8 mouse cellular contexts compared by ENCODE assay signal in genomic region chr7:99356244-99356930, GRCm38 (mm10). TPM values are rescaled to one million over a fixed set of nuclear protein-coding genes. Genes with fewer than 3 reads are reported as not detected.
A peak's percentile ranks its signal among the peaks of the same experiment; 100 is the strongest.
DNase-seq lines count a peak whose midpoint lies in the region; ATAC-seq and TF ChIP-seq lines count a peak whose summit lies in the region.

No protein-coding gene starts in this region.

- no peaks in the 10 kb centered on the region for H3K9me3 ChIP-seq in intestine, embryonic 14.5 days (ENCODE audit: control insufficient read depth, low read length)

- TF ChIP-seq POLR2A in thymus, adult 2 months (IDR thresholded peaks at IDR 0.05; ENCODE audit: control insufficient read depth, extremely low read depth, insufficient read depth, low read length, poor library complexity), result no peak

- H3K9ac ChIP-seq in intestine, embryonic 14.5 days (ENCODE audit: low read length), result peak overlapping the region; percentile 46

- no peaks in the 10 kb centered on the region for H3K27me3 ChIP-seq in intestine, embryonic 14.5 days (replicated peaks; ENCODE audit: control insufficient read depth, insufficient read depth, low read length)
- no peaks in the 10 kb centered on the region; the same call in 1 of the 2 replicates for H3K27me3 ChIP-seq in thymus, adult 2 months (ENCODE audit: control insufficient read depth, insufficient read depth, low read length)

- H3K36me3 ChIP-seq in intestine, embryonic 14.5 days (ENCODE audit: control insufficient read depth, insufficient read depth, low read length), result no peaks in the 10 kb centered on the region
- no peaks in the 10 kb centered on the region for H3K36me3 ChIP-seq in thymus, adult 2 months (ENCODE audit: control insufficient read depth, insufficient read depth, low read length)

- peak; percentile 82 for DNase-seq in 3134 (ENCODE audit: extremely low read depth, insufficient read length, low spot score)
- peak; percentile 50 for DNase-seq in adrenal gland, postnatal 25 days
- DNase-seq in gastrocnemius, postnatal 14 days, result peak; percentile 69
- peak; percentile 67 for DNase-seq in intestine, embryonic 14.5 days (ENCODE audit: low spot score)
- DNase-seq in lung, postnatal 10 days, result peak; percentile 86
- peak; percentile 54 for DNase-seq in yolk sac, embryonic 10.5 days (ENCODE audit: low spot score)
- DNase-seq in right cerebral cortex, postnatal 14 days, result no peak
- no peak for DNase-seq in thymus, adult 2 months

- H3K4me3 ChIP-seq in intestine, embryonic 14.5 days (ENCODE audit: low read depth, low read length), result peak overlapping the region; percentile 15
- H3K4me3 ChIP-seq in thymus, adult 2 months (ENCODE audit: control insufficient read depth, insufficient read depth, low read length), result no peak overlapping the region

- intact Hi-C loops in gastrocnemius, postnatal 14 days (cut with DNase I; ENCODE audit: low total_unique reads), result no loop called here

- H3K4me1 ChIP-seq in intestine, embryonic 14.5 days (replicated peaks; ENCODE audit: control insufficient read depth, insufficient read depth, low read length), result peaks cover 55% of the 10 kb centered on the region
- peaks cover 2% of the 10 kb centered on the region; the same call in 1 of the 2 replicates for H3K4me1 ChIP-seq in thymus, adult 2 months (replicated peaks; ENCODE audit: control insufficient read depth, insufficient read depth, low read length)

- H3K27ac ChIP-seq in intestine, embryonic 14.5 days (ENCODE audit: low read depth), result peak overlapping the region; percentile 99
- H3K27ac ChIP-seq in thymus, adult 2 months (ENCODE audit: control insufficient read depth, insufficient read depth, low read length), result no peak overlapping the region

- ATAC-seq in intestine, embryonic 14.5 days (replicated peaks; ENCODE audit: low FRiP score, low TSS enrichment, low read depth), result no peak

- TF ChIP-seq CTCF in thymus, adult 2 months (IDR thresholded peaks at IDR 0.05; ENCODE audit: borderline replicate concordance, control insufficient read depth, extremely low read depth, insufficient read depth, low read length, poor library complexity), result no peak

- 25% methylated on average over 9 of the region's 9 CpGs for WGBS in intestine, embryonic 14.5 days
- WGBS in thymus, adult 2 months, result 82% methylated on average over 9 of the region's 9 CpGs

- peak overlapping the region; percentile 51 for H3K4me2 ChIP-seq in intestine, embryonic 14.5 days (ENCODE audit: low read length)

RNA-seq across cellular contexts. Expression of gene Serpinh1, which starts 3.3 kb away (rescaled TPM):
- total RNA-seq in adrenal gland, postnatal 25 days (2021), result 318 and 396 TPM in 2 replicates
- total RNA-seq in gastrocnemius, postnatal 14 days (2021), result 100 to 1,000 TPM; 190 to 248 TPM
- 417 and 502 TPM in 2 replicates for polyA plus RNA-seq in intestine, embryonic 14.5 days (2014; fragmentation: Nextera tagmentation; extraction: Ambion mirVana)
- polyA plus RNA-seq in thymus, adult 2 months (2012; rRNA removed), result 53.3 and 66.1 TPM in 2 replicates

RNA-seq across cellular contexts. Expression of gene Gdpd5, which starts 24.8 kb away (rescaled TPM):
- total RNA-seq in adrenal gland, postnatal 25 days (2021), result 4.9 and 9.9 TPM in 2 replicates
- 1 to 10 TPM; 7.4 to 8.5 TPM for total RNA-seq in gastrocnemius, postnatal 14 days (2021)
- 18.6 and 23.4 TPM in 2 replicates for polyA plus RNA-seq in intestine, embryonic 14.5 days (2014; fragmentation: Nextera tagmentation; extraction: Ambion mirVana)
- polyA plus RNA-seq in thymus, adult 2 months (2012; rRNA removed), result 13.9 and 18.5 TPM in 2 replicates

Comparison
In these comparisons a context has a peak if more than half of its experiments do, and no peak if none do; other contexts are left out.
1. DNase-seq: peak in 3134 (single experiment), adrenal gland, postnatal 25 days (single experiment), gastrocnemius, postnatal 14 days (single experiment), intestine, embryonic 14.5 days (single experiment), lung, postnatal 10 days (single experiment) and yolk sac, embryonic 10.5 days (single experiment); none in right cerebral cortex, postnatal 14 days (single experiment) and thymus, adult 2 months (single experiment).